Mouse (Mus musculus): ENCODE measurements at regions not wholly inside any gene's neighbourhood (a gene's known extent, or its start where the extent isn't known, plus 50 kb on each side); places are given as distances from the start of the nearest gene placed in this dataset.

- H3K27ac ChIP-seq: no peak overlapping the region
- no peaks in the 10 kb centered on the region for H3K9me3 ChIP-seq
- WGBS: 41% methylated on average over 29 of the region's 29 CpGs
- no peaks in the 10 kb centered on the region for H3K36me3 ChIP-seq
- no peak for ATAC-seq (ENCODE audit: insufficient number of reproducible peaks, insufficient read depth, low FRiP score, low TSS enrichment, low read depth)
- H3K9ac ChIP-seq (replicated peaks): 0 out of 2 replicates have a peak overlapping the region, but pooled peaks have one; percentile 28
- peaks cover 12% of the 10 kb centered on the region; the same call in 1 of the 2 replicates for H3K27me3 ChIP-seq
- H3K4me3 ChIP-seq (replicated peaks): 0 out of 2 replicates have a peak overlapping the region, but pooled peaks have one; percentile 13
- peaks cover 21% of the 10 kb centered on the region for H3K4me1 ChIP-seq (replicated peaks)
- H3K4me2 ChIP-seq: peak overlapping the region; percentile 52
These were observed 109.3 kb downstream of the Tbx4 start for GRCm38 (mm10) chr11:85995318-85996095.

GRCm38 (mm10) chr11:85996686-85997085 lies 110.5 kb downstream of the Tbx4 start:
- Histone ChIP-seq H3K27me3 (peaks cover 12% of the 10 kb centered on the region; the same call in 1 of the 2 replicates), H3K27ac (no peak overlapping the region), H3K4me3 (replicated peaks) (no peak overlapping the region), H3K4me2 (no peak overlapping the region), H3K9me3 (no peaks in the 10 kb centered on the region), H3K9ac (replicated peaks) (no peak overlapping the region), H3K36me3 (no peaks in the 10 kb centered on the region), H3K4me1 (replicated peaks) (peaks cover 21% of the 10 kb centered on the region)
- 86% methylated on average over 4 of the region's 4 CpGs for WGBS
- ATAC-seq (ENCODE audit: insufficient number of reproducible peaks, insufficient read depth, low FRiP score, low TSS enrichment, low read depth): no peak

- 72% methylated on average over 7 of the region's 7 CpGs for WGBS
- Histone ChIP-seq H3K4me2 (no peak overlapping the region), H3K9me3 (no peaks in the 10 kb centered on the region), H3K4me3 (replicated peaks) (no peak overlapping the region), H3K4me1 (replicated peaks) (peaks cover 4% of the 10 kb centered on the region; the same call in 1 of the 2 replicates), H3K27me3 (no peaks in the 10 kb centered on the region), H3K27ac (no peak overlapping the region), H3K36me3 (no peaks in the 10 kb centered on the region), H3K9ac (replicated peaks) (no peak overlapping the region)
- ATAC-seq (ENCODE audit: insufficient number of reproducible peaks, insufficient read depth, low FRiP score, low TSS enrichment, low read depth): no peak
These were observed 117.1 kb downstream of the Tbx4 start for GRCm38 (mm10) chr11:86003341-86003740.

GRCm38 (mm10) chr11:86005284-86005683 lies 119.1 kb downstream of the Tbx4 start:
- Histone ChIP-seq H3K9ac (replicated peaks) (no peak overlapping the region), H3K27ac (no peak overlapping the region), H3K4me2 (no peak overlapping the region), H3K4me1 (replicated peaks) (no peaks in the 10 kb centered on the region), H3K27me3 (no peaks in the 10 kb centered on the region), H3K9me3 (no peaks in the 10 kb centered on the region), H3K36me3 (no peaks in the 10 kb centered on the region), H3K4me3 (replicated peaks) (no peak overlapping the region)
- no peak for ATAC-seq (ENCODE audit: insufficient number of reproducible peaks, insufficient read depth, low FRiP score, low TSS enrichment, low read depth)
- WGBS: 85% methylated on average over 2 of the region's 2 CpGs

- Histone ChIP-seq H3K9me3 (no peaks in the 10 kb centered on the region), H3K36me3 (no peaks in the 10 kb centered on the region), H3K27ac (no peak overlapping the region), H3K4me3 (replicated peaks) (no peak overlapping the region), H3K27me3 (no peaks in the 10 kb centered on the region), H3K4me1 (replicated peaks) (no peaks in the 10 kb centered on the region), H3K9ac (replicated peaks) (no peak overlapping the region), H3K4me2 (no peak overlapping the region)
- 82% methylated on average over 9 of the region's 9 CpGs for WGBS
- no peak for ATAC-seq (ENCODE audit: insufficient number of reproducible peaks, insufficient read depth, low FRiP score, low TSS enrichment, low read depth)
These were observed 119.8 kb downstream of the Tbx4 start for GRCm38 (mm10) chr11:86005899-86006445.

- 87% methylated on average over 4 of the region's 4 CpGs for WGBS
- H3K9me3 ChIP-seq: no peaks in the 10 kb centered on the region
- H3K9ac ChIP-seq (replicated peaks): no peak overlapping the region
- H3K4me1 ChIP-seq (replicated peaks): no peaks in the 10 kb centered on the region
- H3K36me3 ChIP-seq: no peaks in the 10 kb centered on the region
- H3K27me3 ChIP-seq: no peaks in the 10 kb centered on the region
- H3K27ac ChIP-seq: no peak overlapping the region
- no peak overlapping the region for H3K4me2 ChIP-seq
- no peak overlapping the region for H3K4me3 ChIP-seq (replicated peaks)
- no peak for ATAC-seq (ENCODE audit: insufficient number of reproducible peaks, insufficient read depth, low FRiP score, low TSS enrichment, low read depth)
These were observed 120.6 kb downstream of the Tbx4 start for GRCm38 (mm10) chr11:86006859-86007258.
